Mouse (Mus musculus) MEL (cell line): ENCODE results near the gene Prcd. TPM values are rescaled to one million over a fixed set of nuclear protein-coding genes. Genes with fewer than 3 reads are reported as not detected.

Experiments used
- DNase-seq: peaks from one replicate; pipeline ENCODE4 v3.0.0; 2011; ENCODE audit warnings: low read depth, low spot score
- H3K27ac ChIP-seq: 2 replicates; pipeline ENCODE4 v1.5.1; 2012; ENCODE audit warnings: low read depth, mild to moderate bottlenecking, control low read depth, low read length, moderate library complexity; ENCODE audit not compliant: control insufficient read depth
- H3K27me3 ChIP-seq, 2 experiments: fragments of 150-350 bp in 1 of 2; sonication (generic) in 1 of 2; 2 replicates each; pipeline ENCODE4 v1.6.1; 2012; ENCODE audit warnings: low read length in 2 of 2, mild to moderate bottlenecking in 2 of 2, improper control_type of control experiment in 1 of 2, moderate library complexity in 1 of 2; ENCODE audit not compliant: insufficient read depth in 2 of 2, control insufficient read depth in 1 of 2
- H3K36me3 ChIP-seq, 2 experiments: 2 replicates each; pipeline ENCODE4 v1.6.1; 2012 to 2014; ENCODE audit warnings: low read length in 2 of 2, improper control_type of control experiment in 1 of 2, inconsistent platforms in 1 of 2, mild to moderate bottlenecking in 1 of 2; ENCODE audit not compliant: insufficient read depth in 2 of 2, control insufficient read depth in 1 of 2
- H3K4me1 ChIP-seq, 2 experiments: fragments of 150-350 bp in 1 of 2; sonication (generic) in 1 of 2; 2 replicates each; pipeline ENCODE4 v1.6.1; 2012; ENCODE audit warnings: low read length in 2 of 2, improper control_type of control experiment in 1 of 2, mild to moderate bottlenecking in 1 of 2; ENCODE audit not compliant: insufficient read depth in 2 of 2, control insufficient read depth in 1 of 2
- H3K4me3 ChIP-seq, 2 experiments: fragments of 150-350 bp in 1 of 2; sonication (generic) in 1 of 2; 2 replicates each; pipeline ENCODE4 v1.5.1; 2012; ENCODE audit warnings: low read depth in 2 of 2, low read length in 2 of 2, mild to moderate bottlenecking in 2 of 2, moderate library complexity in 2 of 2, control low read depth in 1 of 2, improper control_type of control experiment in 1 of 2; ENCODE audit not compliant: control insufficient read depth in 1 of 2, insufficient read depth in 1 of 2
- H3K79me2 ChIP-seq: 2 replicates; pipeline ENCODE4 v1.6.1; 2012; ENCODE audit warnings: mild to moderate bottlenecking, low read length, moderate library complexity; ENCODE audit not compliant: control insufficient read depth, poor library complexity, insufficient read depth
- H3K9ac ChIP-seq: 2 replicates; pipeline ENCODE4 v1.6.1; 2012; ENCODE audit warnings: low read depth, mild to moderate bottlenecking, control low read depth, low read length, moderate library complexity; ENCODE audit not compliant: control insufficient read depth, poor library complexity, severe bottlenecking
- H3K9me3 ChIP-seq: fragments of 150-350 bp; sonication (generic); replicated peaks from 2 replicates; pipeline ENCODE4 v1.6.1; 2012; ENCODE audit warnings: mild to moderate bottlenecking, low read length, improper control_type of control experiment, moderate library complexity; ENCODE audit not compliant: insufficient read depth
- BHLHE40 ChIP-seq: IDR thresholded peaks from 2 replicates; pipeline ENCODE4 v1.6.1; 2012; ENCODE audit warnings: low read depth, mild to moderate bottlenecking, inconsistent platforms, low read length, improper control_type of control experiment, borderline replicate concordance
- CHD2 ChIP-seq: IDR thresholded peaks from 2 replicates; pipeline ENCODE4 v1.6.1; 2011; ENCODE audit warnings: low read length, improper control_type of control experiment
- CTCF ChIP-seq, 3 experiments: IDR thresholded peaks in 2 of 3; conservative IDR thresholded peaks in 1 of 3; 2 replicates each; pipeline ENCODE4 v1.5.1; 2011 to 2012; ENCODE audit warnings: low read length in 3 of 3, low read depth in 2 of 3, mild to moderate bottlenecking in 2 of 3, improper control_type of control experiment in 1 of 3, inconsistent platforms in 1 of 3, mixed read lengths in 1 of 3, moderate library complexity in 1 of 3; ENCODE audit not compliant: control insufficient read depth in 1 of 3, insufficient read depth in 1 of 3, poor library complexity in 1 of 3, severe bottlenecking in 1 of 3
- ELF1 ChIP-seq: IDR thresholded peaks from 2 replicates; pipeline ENCODE4 v1.6.1; 2014; ENCODE audit warnings: low read depth, mild to moderate bottlenecking, inconsistent platforms, low read length, improper control_type of control experiment, moderate library complexity
- EP300 ChIP-seq, 2 experiments: IDR thresholded peaks; 2 replicates each; pipeline ENCODE4 v1.6.1; 2011; ENCODE audit warnings: improper control_type of control experiment in 2 of 2, low read length in 2 of 2, low read depth in 1 of 2, mild to moderate bottlenecking in 1 of 2
- ETS1 ChIP-seq: IDR thresholded peaks from 2 replicates; pipeline ENCODE4 v1.6.1; 2012; ENCODE audit warnings: low read depth, mild to moderate bottlenecking, inconsistent platforms, low read length, improper control_type of control experiment, moderate library complexity
- HCFC1 ChIP-seq: IDR thresholded peaks from 2 replicates; pipeline ENCODE4 v1.6.1; 2012; ENCODE audit warnings: low read depth, mild to moderate bottlenecking, inconsistent platforms, low read length, improper control_type of control experiment, moderate library complexity
- MAFK ChIP-seq: IDR thresholded peaks from 2 replicates; pipeline ENCODE4 v1.6.1; 2011; ENCODE audit warnings: low read depth, mild to moderate bottlenecking, low read length, improper control_type of control experiment, borderline replicate concordance
- MAX ChIP-seq: IDR thresholded peaks from 2 replicates; pipeline ENCODE4 v1.6.1; 2011; ENCODE audit warnings: low read length, improper control_type of control experiment
- MEF2A ChIP-seq: IDR thresholded peaks from 2 replicates; pipeline ENCODE4 v1.6.1; 2014; ENCODE audit warnings: low read depth, mild to moderate bottlenecking, inconsistent platforms, low read length, improper control_type of control experiment; ENCODE audit not compliant: poor library complexity, insufficient replicate concordance, severe bottlenecking; ENCODE audit errors: extremely low read depth
- MYB ChIP-seq: IDR thresholded peaks from 2 replicates; pipeline ENCODE4 v1.6.1; 2011; ENCODE audit warnings: mild to moderate bottlenecking, low read depth, low read length, improper control_type of control experiment
- MYC ChIP-seq: IDR thresholded peaks from 2 replicates; pipeline ENCODE4 v1.6.1; 2011; ENCODE audit warnings: low read depth, mild to moderate bottlenecking, low read length, improper control_type of control experiment, moderate library complexity
- NELFE ChIP-seq: IDR thresholded peaks from 2 replicates; pipeline ENCODE4 v1.6.1; 2011; ENCODE audit warnings: low read depth, low read length, improper control_type of control experiment
- NRF1 ChIP-seq: IDR thresholded peaks from 2 replicates; pipeline ENCODE4 v1.6.1; 2014; ENCODE audit warnings: low read depth, mild to moderate bottlenecking, inconsistent platforms, low read length, improper control_type of control experiment, moderate library complexity; ENCODE audit not compliant: poor library complexity, insufficient read depth, severe bottlenecking
- RAD21 ChIP-seq: IDR thresholded peaks from 2 replicates; pipeline ENCODE4 v1.6.1; 2011; ENCODE audit warnings: mild to moderate bottlenecking, low read depth, low read length, improper control_type of control experiment
- TCF12 ChIP-seq: IDR thresholded peaks from 2 replicates; pipeline ENCODE4 v1.6.1; 2014; ENCODE audit warnings: low read depth, mild to moderate bottlenecking, inconsistent platforms, low read length, improper control_type of control experiment, moderate library complexity
- UBTF ChIP-seq: IDR thresholded peaks from 2 replicates; pipeline ENCODE4 v1.6.1; 2012; ENCODE audit warnings: low read depth, mild to moderate bottlenecking, inconsistent platforms, low read length, improper control_type of control experiment, moderate library complexity, borderline replicate concordance; ENCODE audit not compliant: insufficient read depth
- USF2 ChIP-seq, 2 experiments: IDR thresholded peaks; 2 replicates each; pipeline ENCODE4 v1.6.1; 2011 to 2012; ENCODE audit warnings: improper control_type of control experiment in 2 of 2, low read length in 2 of 2, borderline replicate concordance in 1 of 2, inconsistent platforms in 1 of 2, low read depth in 1 of 2, mild to moderate bottlenecking in 1 of 2; ENCODE audit not compliant: insufficient read depth in 1 of 2
- ZC3H11A ChIP-seq: IDR thresholded peaks from 2 replicates; pipeline ENCODE4 v1.6.1; 2012; ENCODE audit warnings: low read depth, mild to moderate bottlenecking, inconsistent platforms, low read length, improper control_type of control experiment
- ZKSCAN1 ChIP-seq: IDR thresholded peaks from 2 replicates; pipeline ENCODE4 v1.6.1; 2012; ENCODE audit warnings: low read depth, mild to moderate bottlenecking, inconsistent platforms, low read length, improper control_type of control experiment, moderate library complexity
- ZMIZ1 ChIP-seq: IDR thresholded peaks from 2 replicates; pipeline ENCODE4 v1.6.1; 2012; ENCODE audit warnings: low read depth, mild to moderate bottlenecking, inconsistent platforms, low read length, improper control_type of control experiment, moderate library complexity
- polyA plus RNA-seq, 2 experiments: library from polyadenylated mRNA; stranded (reverse) in 1 of 2; unstranded in 1 of 2; fragments of >175 nt in 1 of 2; fragments of >200 nt in 1 of 2; gene quantifications; 2 replicates each; pipeline versions ENCODE4 v1.2.1 to v1.2.4; 2012; ENCODE audit warnings: low replicate concordance in 2 of 2, low read depth in 1 of 2; ENCODE audit not compliant: insufficient read length in 2 of 2, insufficient read depth in 1 of 2, missing spikeins in 1 of 2
- total RNA-seq: library from RNA; depleted of rRNA; stranded (reverse); fragments of 300-350 nt; gene quantifications from 2 replicates; pipeline ENCODE4 v1.2.3, GENCODE M21; 2012

Gene Prcd
- total and polyA plus RNA-seq, 3 experiments = 44.4 to 72.2 TPM; not detected in 1

DNA sequence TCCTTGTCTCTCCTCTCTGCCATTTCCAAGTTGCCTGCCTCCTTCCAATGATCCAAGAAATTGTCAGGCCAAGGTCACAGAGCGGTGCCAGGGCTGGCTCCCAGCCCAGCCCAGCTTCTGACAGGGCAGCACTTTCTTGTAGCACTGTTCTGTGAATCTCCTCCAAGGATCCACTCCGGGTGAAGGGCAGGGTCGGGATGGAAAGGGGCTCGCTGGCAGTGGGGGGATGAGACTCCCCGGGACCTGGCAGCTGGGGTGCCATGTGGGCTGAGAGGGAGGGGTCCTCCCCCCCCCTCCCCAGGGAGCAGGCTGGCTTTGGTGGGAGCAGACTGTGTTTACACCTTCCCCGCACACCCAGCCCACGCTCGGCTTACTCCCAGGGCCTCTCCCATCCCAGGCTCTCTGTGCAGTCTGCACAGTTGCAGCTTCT lies 8.6 kb downstream of the Prcd start:
- Histone ChIP-seq H3K9me3 (no peaks in the 10 kb centered on the region), H3K4me1 (peaks cover 11 to 26% of the 10 kb centered on the region in 2 experiments; a peak in 3 of 4 replicates), H3K9ac (no peak overlapping the region), H3K27ac (no peak overlapping the region), H3K4me3 (no peak overlapping the region), H3K79me2 (no peaks in the 10 kb centered on the region; the same call in 1 of the 2 replicates), H3K36me3 (peaks cover 0 to 14% of the 10 kb centered on the region in 2 experiments; a peak in 2 of 4 replicates), H3K27me3 (no peaks in the 10 kb centered on the region)
- no peak for TF ChIP-seq NELFE
- DNase-seq = no peak

DNA sequence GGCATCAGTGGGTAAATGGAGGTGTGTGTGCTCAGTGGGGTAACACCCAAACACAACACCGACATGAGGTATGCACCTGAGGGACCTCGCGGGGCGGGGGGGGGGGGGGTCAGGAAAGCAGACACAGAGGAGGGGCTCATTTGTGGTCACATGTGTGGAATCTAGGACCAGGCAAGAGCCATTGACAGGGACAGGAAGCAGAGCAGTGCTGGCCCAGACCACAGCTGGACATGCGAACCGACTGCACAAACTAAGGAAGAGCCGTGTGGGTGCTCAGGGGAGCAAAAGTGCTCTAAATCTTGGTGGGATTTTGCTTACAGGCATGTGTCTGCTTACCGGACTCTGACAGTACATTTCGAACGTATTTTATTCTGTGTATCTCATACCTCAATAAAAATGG lies 12.0 kb downstream of the Prcd start:
- Histone ChIP-seq H3K4me1 (peaks cover 2 to 15% of the 10 kb centered on the region in 2 experiments), H3K36me3 (peaks cover 0 to 10% of the 10 kb centered on the region in 2 experiments; a peak in 2 of 4 replicates), H3K27ac (no peak overlapping the region), H3K4me3 (no peak overlapping the region), H3K79me2 (no peaks in the 10 kb centered on the region), H3K27me3 (no peaks in the 10 kb centered on the region), H3K9ac (no peak overlapping the region), H3K9me3 (no peaks in the 10 kb centered on the region)
- no peak for DNase-seq
- TF ChIP-seq CTCF (IDR thresholded peaks at IDR 0.05 in 2 of 3, conservative IDR thresholded peaks at IDR 0.05 in 1 of 3; ENCODE audit: control insufficient read depth in 1 of 3, insufficient read depth in 1 of 3, low read depth in 2 of 3, low read length in 3 of 3, poor library complexity in 1 of 3, severe bottlenecking in 1 of 3) = no peak
- TF ChIP-seq MAX = no peak
- TF ChIP-seq ETS1 = no peak
- TF ChIP-seq ZC3H11A = no peak
- no peak for TF ChIP-seq HCFC1
- TF ChIP-seq ZKSCAN1 = no peak
- no peak for TF ChIP-seq ELF1
- TF ChIP-seq BHLHE40 = no peak

DNA sequence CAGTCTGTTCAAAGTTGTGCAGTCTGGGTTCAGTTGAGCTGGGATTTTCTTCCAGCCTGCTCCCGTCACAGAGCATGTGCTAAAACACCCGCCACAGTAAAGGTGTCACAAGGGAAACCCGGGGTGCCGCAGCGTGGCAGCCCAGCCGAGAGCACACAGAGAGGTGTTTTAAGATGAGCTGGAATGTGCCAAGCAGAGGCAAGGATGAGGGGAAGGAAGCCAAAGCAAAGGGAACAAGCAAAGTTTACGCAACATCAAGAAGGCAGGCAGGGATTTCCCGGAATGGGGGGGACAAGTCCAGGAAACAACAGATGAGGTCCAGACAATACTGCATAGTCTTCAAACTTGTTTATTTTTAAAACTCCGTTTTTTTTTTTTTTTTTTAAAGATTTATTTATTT lies 13.2 kb downstream of the Prcd start:
- peaks cover 2 to 10% of the 10 kb centered on the region in 2 experiments for H3K4me1 ChIP-seq
- H3K9ac ChIP-seq = no peak overlapping the region
- DNase-seq = peak; percentile 50
- TF ChIP-seq EP300 (IDR thresholded peaks at IDR 0.05; ENCODE audit: low read depth in 1 of 2, low read length in 2 of 2) = no peak
- no peak for TF ChIP-seq NRF1
- no peak for TF ChIP-seq MAFK
- no peak for TF ChIP-seq UBTF
- no peak for TF ChIP-seq RAD21
- TF ChIP-seq MYC = no peak
- no peak for TF ChIP-seq CHD2
- no peak for TF ChIP-seq MYB
- TF ChIP-seq ZC3H11A = no peak
- TF ChIP-seq TCF12 = no peak
- TF ChIP-seq USF2 (IDR thresholded peaks at IDR 0.05; ENCODE audit: borderline replicate concordance in 1 of 2, insufficient read depth in 1 of 2, low read depth in 1 of 2, low read length in 2 of 2) = no peak
- TF ChIP-seq NELFE = no peak
- no peak for TF ChIP-seq MEF2A
- no peak for TF ChIP-seq BHLHE40
- TF ChIP-seq ZMIZ1 = no peak
- TF ChIP-seq, all 39 proteins: peak for 0
- Histone ChIP-seq H3K36me3 (peaks cover 0 to 12% of the 10 kb centered on the region in 2 experiments; a peak in 2 of 4 replicates), H3K79me2 (peaks cover 2% of the 10 kb centered on the region), H3K9me3 (no peaks in the 10 kb centered on the region), H3K27ac (no peak overlapping the region), H3K4me3 (no peak overlapping the region), H3K27me3 (no peaks in the 10 kb centered on the region)
